Mouse (Mus musculus): ENCODE data around the gene Ndufs5.

The Ndufs5 gene

GRCm38 (mm10) chr4:123687025-123687781, 30.8 kb downstream of the Ndufs5 start:
- DNase-seq: peak; percentile 49 to 59

- DNase-seq: no peak
Observed at GRCm38 (mm10) chr4:123686368-123687024, 31.5 kb downstream of the Ndufs5 start.

GRCm38 (mm10) chr4:123685506-123686242, 32.3 kb downstream of the Ndufs5 start:
- no peak for DNase-seq

GRCm38 (mm10) chr4:123685046-123685445, 33.0 kb downstream of the Ndufs5 start:
- no peak for DNase-seq

- DNase-seq: no peak
Observed at GRCm38 (mm10) chr4:123684260-123684659, 33.7 kb downstream of the Ndufs5 start, which contains the start of gene Macf1. TSS of gene Macf1 (minus strand) at chr4:123684360.

- no peak for DNase-seq
Observed at GRCm38 (mm10) chr4:123682291-123682690, 35.7 kb downstream of the Ndufs5 start.

GRCm38 (mm10) chr4:123680962-123681361, 37.0 kb downstream of the Ndufs5 start:
- no peak for DNase-seq

GRCm38 (mm10) chr4:123677060-123677804, 40.8 kb downstream of the Ndufs5 start:
- no peak for DNase-seq

- DNase-seq: no peak
Observed at GRCm38 (mm10) chr4:123670598-123670997, 47.4 kb downstream of the Ndufs5 start.

- no peak for DNase-seq
Observed at GRCm38 (mm10) chr4:123669696-123670095, 48.3 kb downstream of the Ndufs5 start.

GRCm38 (mm10) chr4:123667260-123667867, 50.6 kb downstream of the Ndufs5 start:
- DNase-seq: peak; percentile 70 to 81

- no peak for DNase-seq
Observed at GRCm38 (mm10) chr4:123666517-123666916, 51.5 kb downstream of the Ndufs5 start.

GRCm38 (mm10) chr4:123665681-123666278, 52.2 kb downstream of the Ndufs5 start:
- peak; percentile 55 to 64 for DNase-seq

- peak; percentile 23 to 29 for DNase-seq
Observed at GRCm38 (mm10) chr4:123664951-123665661, 52.9 kb downstream of the Ndufs5 start.

- DNase-seq: peak; percentile 82 to 83
Observed at GRCm38 (mm10) chr4:123664021-123664950, 53.7 kb downstream of the Ndufs5 start.

- DNase-seq: peak; percentile 18 to 27
Observed at GRCm38 (mm10) chr4:123663688-123663965, 54.4 kb downstream of the Ndufs5 start.

GRCm38 (mm10) chr4:123662914-123663687, 54.9 kb downstream of the Ndufs5 start:
- DNase-seq: no peak

All from lung, adult 18-20 months (tissue).